Mouse (Mus musculus) natural killer cell, adult 2 months (primary cell): Measurements from ENCODE around the gene Zfp90.
"Not testable (repeated sequence)": the region's sequence is repeated elsewhere in the genome, so short reads cannot be mapped to it uniquely, and the experiment has no call there.

Experiments
- DNase-seq, 2 experiments: peaks; one replicate each; pipeline ENCODE4 v3.0.0; 2022; ENCODE audit warnings: low spot score in 2 of 2

The Zfp90 gene

GRCm38 (mm10) chr8:106415182-106415971 lies at the start of gene Zfp90:
Gene Zfp90, plus strand, starts transcription at chr8:106415327.
- DNase-seq, result peak; percentile 91 to 92

GRCm38 (mm10) chr8:106368501-106368900 lies 46.6 kb upstream of the Zfp90 start:
- peak in 1 of 2 experiments; percentile 25 for DNase-seq

- no peak for DNase-seq
These were observed 46.1 kb upstream of the Zfp90 start for GRCm38 (mm10) chr8:106369069-106369468.

- DNase-seq, result no peak
These were observed 39.2 kb upstream of the Zfp90 start for GRCm38 (mm10) chr8:106375957-106376356.

GRCm38 (mm10) chr8:106376862-106377261 lies 38.3 kb upstream of the Zfp90 start:
- no peak for DNase-seq

- no peak for DNase-seq
These were observed 36.6 kb upstream of the Zfp90 start for GRCm38 (mm10) chr8:106378501-106379048.

- no peak for DNase-seq
These were observed 35.8 kb upstream of the Zfp90 start for GRCm38 (mm10) chr8:106379357-106379756.

GRCm38 (mm10) chr8:106381026-106381425 lies 34.1 kb upstream of the Zfp90 start:
- DNase-seq, result no peak

GRCm38 (mm10) chr8:106387801-106388415 lies 27.2 kb upstream of the Zfp90 start:
- no peak for DNase-seq

GRCm38 (mm10) chr8:106394493-106394892 lies 20.6 kb upstream of the Zfp90 start:
- DNase-seq, result no peak

- DNase-seq, result no peak
These were observed 15.4 kb upstream of the Zfp90 start for GRCm38 (mm10) chr8:106399694-106400093.

GRCm38 (mm10) chr8:106400181-106400580 lies 14.9 kb upstream of the Zfp90 start:
- DNase-seq, result no peak

GRCm38 (mm10) chr8:106403246-106403933 lies 11.7 kb upstream of the Zfp90 start:
- peak in 1 of 2 experiments; percentile 40 for DNase-seq

GRCm38 (mm10) chr8:106404825-106405224 lies 10.3 kb upstream of the Zfp90 start:
- DNase-seq, result no peak

GRCm38 (mm10) chr8:106405810-106406209 lies 9.3 kb upstream of the Zfp90 start:
- no peak for DNase-seq

- DNase-seq, result no peak
These were observed 5.1 kb upstream of the Zfp90 start for GRCm38 (mm10) chr8:106410055-106410454.

- DNase-seq, result no peak
These were observed 4.6 kb upstream of the Zfp90 start for GRCm38 (mm10) chr8:106410564-106410963.

GRCm38 (mm10) chr8:106411783-106412451 lies 3.2 kb upstream of the Zfp90 start:
- peak; percentile 46 for DNase-seq

- DNase-seq, result no peak
These were observed 2.6 kb downstream of the Zfp90 start for GRCm38 (mm10) chr8:106417692-106418091.

- no peak for DNase-seq
These were observed 16.0 kb downstream of the Zfp90 start for GRCm38 (mm10) chr8:106431088-106431487.

- not testable (repeated sequence) for DNase-seq
These were observed 16.8 kb downstream of the Zfp90 start for GRCm38 (mm10) chr8:106431952-106432351.
